Mouse (Mus musculus) intestine, embryonic 15.5 days (tissue): ENCODE measurements around the gene Unc93a2. TPM values are rescaled to one million over a fixed set of nuclear protein-coding genes. Genes with fewer than 3 reads are reported as not detected.

Experiments used
- polyA plus RNA-seq: library from polyadenylated mRNA; unstranded; fragments of >200 nt; fragmentation: Nextera tagmentation; extraction: Ambion mirVana; gene quantifications from 2 replicates; pipeline ENCODE4 v1.2.1, GENCODE M21; 2015

Unc93a2 gene
- polyA plus RNA-seq, 1 experiment from 2014 or later = not detected

Other genes starting within 250 kb of the Unc93a2 start
- gene Rps6ka2, start 215.3 kb downstream of the Unc93a2 start, polyA plus RNA-seq = 8.0 and 8.9 TPM in 2 replicates
- gene Tcp10a, start 60.8 kb downstream of the Unc93a2 start, polyA plus RNA-seq = not detected in 2 replicates
- gene Ttll2, start 32.8 kb downstream of the Unc93a2 start, polyA plus RNA-seq = not detected in 2 replicates
- gene Gm49630, start 13.5 kb downstream of the Unc93a2 start, polyA plus RNA-seq = not detected in 2 replicates